Mouse (Mus musculus) ES-CJ7 (cell line): ENCODE measurements around the gene Sgk2.

Experiments
- DNase-seq: peaks from one replicate; pipeline ENCODE4 v3.0.0; 2011; ENCODE audit warnings: low read depth, low spot score

The Sgk2 gene

GRCm38 (mm10) chr2:162987218-162987617, at the start of gene Sgk2:
Gene Sgk2, plus strand, starts transcription at chr2:162987330.
- DNase-seq = no peak

DNA sequence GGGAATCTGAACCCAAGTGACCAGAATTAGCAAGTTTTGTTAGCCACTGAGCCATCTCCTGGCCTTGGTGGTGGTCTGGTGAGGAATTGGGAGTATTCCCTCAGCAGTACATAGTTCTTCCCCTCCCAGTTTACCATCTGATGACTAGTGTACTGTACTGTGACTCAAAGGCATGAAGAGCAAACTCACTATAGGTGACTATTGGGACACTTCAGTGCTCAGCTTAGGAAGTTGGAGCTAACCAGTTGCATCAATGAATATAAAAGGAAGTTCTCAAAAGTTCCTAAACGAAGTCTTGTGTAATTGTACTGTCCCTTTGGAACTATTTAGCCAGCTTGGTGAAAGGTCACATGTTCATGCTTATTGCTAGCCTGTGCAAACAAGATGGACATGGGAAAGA, 47.6 kb upstream of the Sgk2 start:
- DNase-seq = no peak

DNA sequence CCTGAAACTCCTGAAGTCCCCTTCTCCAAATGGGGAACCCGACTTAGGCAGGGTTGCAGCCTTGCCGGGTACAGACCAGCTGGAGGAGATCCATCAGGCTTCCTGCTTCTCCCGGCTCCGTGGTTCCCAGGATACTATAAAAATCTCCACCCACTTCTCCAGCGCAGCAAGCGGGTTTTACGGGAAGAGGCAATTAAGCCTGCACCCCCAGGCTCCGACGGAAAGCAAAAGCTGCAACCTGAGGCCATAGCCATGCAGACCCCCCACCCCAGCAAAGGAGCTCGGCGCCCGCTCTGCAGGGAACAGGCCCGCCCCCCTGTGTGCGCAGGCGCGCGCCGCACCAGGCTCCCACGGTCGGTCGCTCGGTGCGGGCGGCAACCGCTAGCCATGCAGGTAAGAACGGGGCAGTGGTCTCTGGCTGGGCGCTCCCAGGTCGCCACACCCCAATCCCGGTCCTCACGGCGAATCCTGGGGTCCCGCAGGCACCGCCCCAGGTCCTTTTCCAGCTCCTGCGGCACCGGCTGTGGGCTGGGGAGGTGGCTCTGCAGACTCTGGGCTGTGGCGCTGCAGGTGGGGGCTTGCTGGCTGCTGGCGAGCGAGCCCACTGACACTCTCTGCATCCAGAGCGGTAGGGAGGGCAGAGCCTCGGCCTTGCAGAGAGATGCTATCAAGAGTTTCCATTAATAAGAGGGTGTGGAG, 43.8 kb upstream of the Sgk2 start, which contains the start of gene L3mbtl1:
Gene L3mbtl1 (plus strand): TSS at position 325 of the 699 bp plus-strand sequence.
- peak; percentile 55 for DNase-seq

DNA sequence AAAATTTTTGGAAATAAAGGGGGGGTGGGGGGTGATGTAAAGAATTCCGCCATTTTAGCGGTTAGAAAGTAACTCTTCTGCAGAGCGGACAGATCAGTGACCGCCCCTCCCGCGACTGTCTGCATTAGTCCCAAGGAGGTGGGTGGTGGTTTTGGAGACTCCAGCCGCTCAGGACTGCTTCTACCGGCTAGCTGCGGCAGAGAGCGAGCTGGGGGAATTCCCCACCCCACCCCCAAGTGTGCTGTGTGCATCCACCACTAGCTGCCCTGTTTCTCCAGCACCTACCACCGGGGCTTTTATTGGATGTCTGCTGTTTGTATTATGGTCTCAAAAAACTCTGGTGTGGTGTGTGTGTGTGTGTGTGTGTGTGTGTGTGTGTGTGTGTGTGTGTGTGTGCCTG, 43.2 kb upstream of the Sgk2 start:
- no peak for DNase-seq

DNA sequence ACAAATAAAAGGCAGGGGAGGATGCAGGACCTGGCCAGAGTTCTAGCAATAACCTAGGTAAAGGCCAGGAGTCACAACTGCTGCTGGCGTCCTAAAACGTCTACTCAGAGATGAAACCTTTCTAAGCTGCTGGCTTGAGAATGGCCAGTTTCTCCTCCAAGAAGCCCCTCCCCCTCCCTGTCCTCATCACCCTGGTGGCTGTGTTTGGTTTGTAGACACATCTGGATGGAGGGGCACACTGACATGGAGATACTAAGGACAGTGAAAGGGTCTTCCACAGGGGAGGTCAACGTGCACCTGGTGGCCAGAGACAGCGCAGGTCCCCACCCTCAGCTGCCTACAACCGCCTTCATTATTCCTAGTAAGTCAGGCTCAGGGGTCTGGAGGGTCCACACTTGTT, 40.2 kb upstream of the Sgk2 start:
- no peak for DNase-seq

GRCm38 (mm10) chr2:162947736-162948135, 39.4 kb upstream of the Sgk2 start:
- DNase-seq = peak; percentile 75

GRCm38 (mm10) chr2:162948221-162948620, 38.9 kb upstream of the Sgk2 start:
- peak; percentile 45 for DNase-seq

GRCm38 (mm10) chr2:162950776-162951175, 36.4 kb upstream of the Sgk2 start:
- peak; percentile 69 for DNase-seq

- DNase-seq = peak; percentile 24
These were observed 30.3 kb upstream of the Sgk2 start for GRCm38 (mm10) chr2:162956843-162957242.

DNA sequence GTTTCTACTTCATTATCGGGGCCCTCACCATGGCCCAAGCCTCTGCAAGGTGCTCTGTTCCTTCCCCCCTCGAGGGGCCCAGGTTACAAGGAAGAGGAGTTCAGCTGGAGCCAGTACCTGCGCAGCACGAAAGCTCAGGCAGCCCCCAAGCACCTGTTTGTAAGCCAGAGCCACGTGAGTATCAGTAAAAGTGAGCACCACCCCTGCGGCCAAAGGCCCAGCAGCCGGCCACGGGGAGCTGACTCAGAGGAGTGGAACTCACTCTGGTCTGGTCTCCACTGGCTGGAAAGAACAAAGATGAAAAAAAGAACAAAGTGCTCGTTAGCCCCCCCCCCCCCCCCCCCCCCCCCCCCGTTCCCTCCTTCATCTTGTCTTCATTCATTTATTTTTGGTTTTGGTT, 25.8 kb upstream of the Sgk2 start:
- DNase-seq = no peak

GRCm38 (mm10) chr2:162966734-162967133, 20.4 kb upstream of the Sgk2 start:
- DNase-seq = no peak

DNA sequence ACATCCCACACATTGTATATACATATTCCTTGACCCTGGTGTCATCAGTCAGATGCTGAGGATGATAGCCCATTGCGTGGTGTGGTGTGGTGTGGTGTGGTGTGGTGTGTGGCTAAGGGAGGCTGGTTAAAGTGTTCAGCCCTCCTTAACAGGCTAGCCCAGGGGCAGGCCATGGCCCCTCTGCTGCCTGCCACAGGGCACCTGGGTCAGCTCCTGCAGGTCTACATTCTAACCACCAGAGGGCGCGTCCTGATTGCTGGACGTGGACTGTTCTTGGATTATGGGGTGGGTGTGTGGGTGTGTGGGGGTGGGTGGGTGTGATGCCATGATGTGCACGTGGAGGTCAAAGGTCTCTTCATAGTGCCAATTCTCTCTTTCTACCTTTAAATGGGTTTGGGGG, 18.8 kb upstream of the Sgk2 start:
- peak; percentile 51 for DNase-seq

DNA sequence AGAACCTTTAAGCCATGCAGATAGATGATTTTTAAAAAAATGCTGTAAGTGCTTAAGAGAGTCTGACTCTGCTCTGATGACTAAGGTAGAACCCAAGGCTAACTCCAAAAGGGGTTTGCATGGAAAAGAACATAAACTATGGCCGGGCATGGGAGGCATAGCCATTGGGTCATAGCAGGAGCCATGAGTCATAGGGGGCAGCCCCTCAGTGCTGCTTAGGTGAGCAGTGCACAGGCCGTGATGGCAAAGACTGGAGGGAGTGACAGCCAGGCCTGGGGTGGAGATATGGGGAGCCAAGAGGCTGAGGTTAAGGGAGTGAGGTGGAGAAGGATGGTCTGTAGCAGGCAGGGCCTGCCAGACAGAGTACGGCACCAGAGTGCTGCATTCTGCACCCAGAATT, 18.0 kb upstream of the Sgk2 start:
- DNase-seq = no peak

DNA sequence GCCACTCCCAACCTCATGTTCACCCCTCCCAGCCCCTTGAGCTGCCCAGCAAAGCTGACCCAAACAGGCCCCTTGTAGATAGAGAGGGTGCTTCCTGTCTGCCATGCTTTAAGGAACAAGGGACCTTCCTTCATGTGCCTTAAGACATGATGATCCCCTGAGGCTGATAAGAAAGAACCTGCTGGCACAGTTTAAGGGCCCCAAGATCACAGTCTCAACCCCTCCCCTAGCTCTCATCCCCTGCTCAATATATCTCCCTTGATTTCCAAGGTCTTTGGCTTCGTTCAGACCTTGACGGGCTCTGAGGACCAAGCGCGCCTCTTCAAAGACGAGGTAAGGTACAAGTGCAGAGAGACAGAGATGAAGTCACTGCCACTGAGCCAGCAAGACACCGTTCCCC, 16.2 kb upstream of the Sgk2 start:
- no peak for DNase-seq

GRCm38 (mm10) chr2:162972752-162973151, 14.4 kb upstream of the Sgk2 start:
- no peak for DNase-seq

DNA sequence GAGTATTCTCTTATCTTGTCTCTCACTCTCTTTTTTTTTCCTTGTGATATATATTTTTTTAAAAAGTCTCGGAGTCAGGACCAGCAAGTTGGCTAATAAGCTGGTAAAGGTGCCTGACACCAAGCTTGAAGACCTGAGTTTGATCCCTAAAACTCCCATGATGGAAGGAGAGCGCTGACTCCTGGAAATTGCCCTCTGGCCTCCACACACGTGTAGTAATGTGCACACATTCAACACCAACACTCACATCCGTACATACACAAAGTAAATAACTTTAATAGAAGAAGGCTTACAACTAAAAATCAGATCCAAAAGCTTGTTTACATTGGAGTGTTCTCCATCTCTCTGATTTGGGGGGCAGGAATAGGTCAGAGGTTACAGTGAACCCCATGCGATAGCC, 13.9 kb upstream of the Sgk2 start:
- no peak for DNase-seq

DNA sequence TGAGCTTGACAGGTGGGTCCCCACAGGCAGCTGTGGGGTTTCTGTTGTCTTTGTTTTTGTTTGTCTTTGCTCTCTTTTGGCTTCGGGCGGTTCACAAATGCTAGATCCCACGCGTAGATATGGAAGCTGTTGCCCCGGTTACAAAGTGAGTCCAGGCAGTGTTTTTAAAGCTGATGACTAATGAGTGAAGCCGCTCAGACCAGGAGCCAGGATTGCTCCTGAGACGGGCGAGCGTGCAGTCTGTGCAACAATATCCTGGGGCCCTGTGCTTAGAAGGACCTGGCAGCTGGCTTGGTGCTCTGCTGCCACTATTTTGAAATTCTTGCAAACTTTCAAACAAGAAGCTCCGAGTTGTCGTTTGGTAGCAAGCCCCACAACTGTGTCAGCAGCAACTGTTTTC, 13.5 kb upstream of the Sgk2 start:
- no peak for DNase-seq

DNA sequence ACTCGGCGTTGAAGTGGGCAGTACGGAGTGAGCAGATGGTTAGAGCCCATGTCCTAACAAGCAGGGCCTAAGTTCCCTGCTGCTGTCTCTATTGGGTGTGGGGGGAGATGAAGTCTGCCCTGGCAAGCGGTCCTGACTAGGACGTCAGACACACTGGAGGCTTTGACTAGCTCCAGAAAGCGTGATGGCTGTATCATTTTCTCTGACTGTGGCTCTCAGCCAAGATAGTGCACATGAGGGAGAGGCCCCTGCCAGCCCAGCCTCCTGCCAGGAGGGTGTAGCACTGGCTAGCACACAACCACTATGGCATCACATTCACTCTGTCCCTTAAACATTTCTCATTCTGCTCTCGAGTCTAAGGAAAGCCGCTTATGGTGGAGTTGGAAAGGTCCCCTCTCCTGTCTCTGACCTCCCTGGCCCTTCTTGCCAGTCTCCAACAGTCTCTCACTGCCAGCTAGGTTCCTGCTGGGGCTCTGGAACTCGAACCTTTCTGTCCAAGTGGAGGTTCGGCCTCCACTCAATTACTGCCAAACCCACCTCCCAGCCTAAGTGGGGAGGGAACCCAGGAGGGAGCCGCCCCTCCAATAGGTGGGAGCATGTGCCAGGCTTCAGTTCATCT, 11.9 kb upstream of the Sgk2 start:
- no peak for DNase-seq

GRCm38 (mm10) chr2:162976001-162976400, 11.1 kb upstream of the Sgk2 start:
- no peak for DNase-seq

GRCm38 (mm10) chr2:162984381-162984780, 2.7 kb upstream of the Sgk2 start:
- DNase-seq = no peak

DNA sequence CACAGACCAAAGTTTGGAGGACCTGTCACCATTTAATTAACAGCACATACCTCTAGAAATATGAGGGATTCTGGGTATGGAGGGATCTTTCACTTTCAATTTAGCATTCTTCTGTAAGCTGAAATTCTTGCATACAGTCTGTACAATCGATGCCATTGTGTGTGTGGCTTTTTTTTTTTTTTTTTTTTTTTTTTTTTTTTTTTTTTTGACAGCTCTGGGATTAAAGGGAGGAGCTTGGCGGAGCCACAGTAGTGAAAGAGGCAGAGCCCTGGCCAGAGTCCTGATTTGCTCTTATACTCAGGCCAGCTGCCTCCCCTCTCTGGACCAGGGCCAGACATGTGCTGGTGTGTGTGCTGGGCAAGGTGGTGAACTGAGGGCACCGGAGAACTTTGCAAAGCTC, 1.2 kb upstream of the Sgk2 start:
- DNase-seq = no peak

GRCm38 (mm10) chr2:162986764-162987163, 366 bp upstream of the Sgk2 start:
- no peak for DNase-seq

- no peak for DNase-seq
These were observed 1.1 kb downstream of the Sgk2 start for GRCm38 (mm10) chr2:162988235-162988634.
